8 mouse cellular contexts compared by ENCODE assay signal in genomic region chr9:64281105-64281780, GRCm38 (mm10). TPM values are rescaled to one million over a fixed set of nuclear protein-coding genes. Genes with fewer than 3 reads are reported as not detected.
DNase-seq lines count a peak whose midpoint lies in the region; ATAC-seq lines count a peak whose summit lies in the region.

TSS of gene Tipin (plus strand) at chr9:64281581.

- peaks cover 3 to 10% of the 10 kb centered on the region in 2 experiments; a peak in 3 of 4 replicates for H3K4me1 ChIP-seq in heart, embryonic 14.5 days (ENCODE audit: control insufficient read depth in 2 of 2, insufficient read depth in 2 of 2, low read length in 2 of 2)
- H3K4me1 ChIP-seq in liver, embryonic 13.5 days (replicated peaks), result peaks cover 37% of the 10 kb centered on the region
- peaks cover 7% of the 10 kb centered on the region; the same call in 1 of the 2 replicates for H3K4me1 ChIP-seq in stomach, embryonic 16.5 days (ENCODE audit: control insufficient read depth, insufficient read depth, low read length)

- peak within 1 kb of the TSS; percentile 68 to 74 for H3K4me3 ChIP-seq in heart, embryonic 14.5 days (ENCODE audit: control insufficient read depth in 1 of 2, insufficient read depth in 1 of 2, low read depth in 1 of 2, low read length in 2 of 2)
- peak within 1 kb of the TSS; percentile 85 for H3K4me3 ChIP-seq in liver, embryonic 13.5 days (replicated peaks)
- peak within 1 kb of the TSS; percentile 74 for H3K4me3 ChIP-seq in stomach, embryonic 16.5 days (replicated peaks; ENCODE audit: low read length)

- H3K36me3 ChIP-seq in heart, embryonic 14.5 days (ENCODE audit: control insufficient read depth, insufficient read depth, low read length), result peaks cover 4% of the 10 kb centered on the region; the same call in 1 of the 2 replicates
- H3K36me3 ChIP-seq in liver, embryonic 13.5 days, result peaks cover 21% of the 10 kb centered on the region
- H3K36me3 ChIP-seq in stomach, embryonic 16.5 days (ENCODE audit: control insufficient read depth, insufficient read depth, low read length), result no peaks in the 10 kb centered on the region

- H3K4me2 ChIP-seq in heart, embryonic 14.5 days (ENCODE audit: low read length), result peak within 1 kb of the TSS; percentile 72
- peak within 1 kb of the TSS; percentile 90 for H3K4me2 ChIP-seq in liver, embryonic 13.5 days
- peak within 1 kb of the TSS; percentile 79 for H3K4me2 ChIP-seq in stomach, embryonic 16.5 days (ENCODE audit: low read depth, low read length)

- ATAC-seq in CD4-positive, CD25-positive, alpha-beta regulatory T cell, adult 4 months, result peak; percentile 98
- peak; percentile 91 for ATAC-seq in heart, embryonic 14.5 days (ENCODE audit: insufficient number of reproducible peaks, insufficient read depth, low FRiP score, low read depth)
- peak; percentile 85 for ATAC-seq in liver, embryonic 13.5 days (ENCODE audit: low read depth)
- peak; percentile 96 for ATAC-seq in stomach, embryonic 16.5 days (ENCODE audit: insufficient read depth, low FRiP score)

- peak within 1 kb of the TSS; percentile 89 for H3K9ac ChIP-seq in heart, embryonic 14.5 days (ENCODE audit: low read length)
- peak within 1 kb of the TSS; percentile 95 for H3K9ac ChIP-seq in liver, embryonic 13.5 days
- H3K9ac ChIP-seq in stomach, embryonic 16.5 days (ENCODE audit: low read length), result peak within 1 kb of the TSS; percentile 97

- H3K27me3 ChIP-seq in heart, embryonic 14.5 days (ENCODE audit: control insufficient read depth, insufficient read depth, low read length), result no peaks in the 10 kb centered on the region
- H3K27me3 ChIP-seq in liver, embryonic 13.5 days, result no peaks in the 10 kb centered on the region
- H3K27me3 ChIP-seq in stomach, embryonic 16.5 days (ENCODE audit: control insufficient read depth, insufficient read depth, low read length), result no peaks in the 10 kb centered on the region

- WGBS in heart, embryonic 14.5 days, result 2% methylated on average over 46 of the region's 46 CpGs
- 1% methylated on average over 46 of the region's 46 CpGs for WGBS in liver, embryonic 13.5 days (ENCODE audit: insufficient replicate concordance)
- 2% methylated on average over 46 of the region's 46 CpGs for WGBS in stomach, embryonic 16.5 days

- DNase-seq in c-Kit-negative CD71-positive TER-119-positive erythroid progenitor cells, embryonic 14.5 days (ENCODE audit: low read depth, low spot score), result peak; percentile 93
- DNase-seq in fibroblast of lung, adult 2 months (ENCODE audit: low read depth), result peak; percentile 86
- peak; percentile 96 for DNase-seq in kidney, postnatal 14 days
- peak; percentile 94 for DNase-seq in liver, embryonic 13.5 days
- DNase-seq in neural tube, embryonic 10.5 days (ENCODE audit: extremely low spot score, low spot score), result peak; percentile 99

- peak within 1 kb of the TSS; percentile 84 to 85 for H3K27ac ChIP-seq in heart, embryonic 14.5 days (replicated peaks in 1 of 2; ENCODE audit: control insufficient read depth in 1 of 2, insufficient read depth in 1 of 2, low read depth in 2 of 2, low read length in 2 of 2)
- peak within 1 kb of the TSS; percentile 87 for H3K27ac ChIP-seq in liver, embryonic 13.5 days
- peak within 1 kb of the TSS; percentile 92 for H3K27ac ChIP-seq in stomach, embryonic 16.5 days (ENCODE audit: low read length)

- H3K9me3 ChIP-seq in heart, embryonic 14.5 days (ENCODE audit: control insufficient read depth, low read length), result no peaks in the 10 kb centered on the region
- H3K9me3 ChIP-seq in liver, embryonic 13.5 days (replicated peaks), result no peaks in the 10 kb centered on the region
- H3K9me3 ChIP-seq in stomach, embryonic 16.5 days (replicated peaks; ENCODE audit: control insufficient read depth, low read length), result no peaks in the 10 kb centered on the region

RNA-seq across cellular contexts. Expression of gene Tipin, which starts in this region (rescaled TPM):
- polyA plus RNA-seq in CD4-positive, CD25-positive, alpha-beta regulatory T cell, adult 4 months (2017; shearing (Covaris generic)), result 10 to 100 TPM; 49.9 to 60.6 TPM
- 117 and 119 TPM in 2 replicates for polyA plus RNA-seq in heart, embryonic 14.5 days (2014; fragmentation: Nextera tagmentation; extraction: Ambion mirVana)
- polyA plus RNA-seq in liver, embryonic 13.5 days (2015; fragmentation: Nextera tagmentation; extraction: Ambion mirVana), result 284 and 311 TPM in 2 replicates
- polyA plus RNA-seq in stomach, embryonic 16.5 days (2015; fragmentation: Nextera tagmentation; extraction: Ambion mirVana), result 132 and 162 TPM in 2 replicates

Comparison
In these comparisons a context has a peak if more than half of its experiments do, and no peak if none do; other contexts are left out.
1. Peak in every context shown above with its lines: DNase-seq, ATAC-seq, H3K4me3 ChIP-seq and H3K27ac ChIP-seq.